Mouse (Mus musculus): ENCODE measurements at regions not wholly inside any gene's neighbourhood (a gene's known extent, or its start where the extent isn't known, plus 50 kb on each side); places are given as distances from the start of the nearest gene placed in this dataset.

DNA sequence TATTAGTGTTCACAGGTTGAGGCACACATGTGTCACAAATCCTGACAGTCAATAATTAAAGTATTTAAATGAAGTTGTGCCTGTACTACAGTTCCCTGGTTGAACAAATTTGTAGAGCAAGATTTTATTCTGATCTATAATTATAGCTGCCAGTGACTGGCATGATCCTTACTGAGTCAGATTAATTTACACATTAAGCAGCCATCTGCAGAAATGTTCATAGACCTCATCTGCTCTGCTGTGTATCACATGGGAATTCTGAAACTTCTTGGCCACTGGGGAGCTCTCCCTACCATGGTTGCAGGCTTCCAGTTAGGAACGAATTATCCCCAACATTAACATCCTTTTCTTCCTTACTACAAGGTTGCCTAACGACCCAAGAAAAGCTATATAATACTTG is 255.6 kb upstream of the Adgrl4 start:
- DNase-seq (ENCODE audit: low spot score in 2 of 2) = no peak

GRCm38 (mm10) chr3:151192092-151192491 is 245.6 kb upstream of the Adgrl4 start:
- no peak for DNase-seq (ENCODE audit: low spot score in 2 of 2)

- DNase-seq (ENCODE audit: low spot score in 2 of 2) = no peak
Measured at GRCm38 (mm10) chr3:151210978-151211377, 226.7 kb upstream of the Adgrl4 start.

DNA sequence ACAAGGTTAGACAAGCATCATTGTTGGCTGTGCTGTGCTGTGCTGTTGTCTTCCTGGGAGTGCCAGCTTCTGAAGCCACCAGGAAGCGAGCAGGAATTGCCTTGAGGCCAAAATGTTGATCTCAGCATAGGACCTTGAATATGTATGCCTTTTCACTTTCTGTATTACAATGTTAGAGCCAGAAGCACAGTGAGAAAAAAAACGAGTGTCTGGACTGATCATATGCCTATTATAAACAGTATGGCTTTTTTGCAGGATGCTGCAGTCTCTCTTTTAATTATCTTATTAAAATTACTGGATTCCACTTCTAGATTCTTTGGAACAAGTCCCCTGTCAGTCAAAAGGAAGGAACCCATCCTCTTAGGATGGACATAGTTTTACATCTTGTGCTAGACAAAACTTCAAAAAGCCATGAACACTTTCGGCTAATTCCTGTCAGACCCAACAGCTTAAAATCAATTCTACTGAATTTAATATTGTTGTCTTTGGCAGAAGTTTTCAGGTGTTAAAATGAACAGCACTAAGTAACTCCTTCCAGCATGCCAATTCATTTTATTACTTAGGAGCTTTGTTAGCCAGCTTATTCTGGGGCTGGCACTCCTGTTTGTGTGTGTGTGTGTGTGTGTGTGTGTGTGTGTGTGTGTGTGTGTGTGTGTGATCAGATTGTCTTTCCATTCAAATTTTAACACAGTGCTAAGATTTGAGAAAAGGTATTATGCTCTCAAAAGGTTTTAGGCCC is 220.8 kb upstream of the Adgrl4 start:
- no peak for DNase-seq (ENCODE audit: low spot score in 2 of 2)

DNA sequence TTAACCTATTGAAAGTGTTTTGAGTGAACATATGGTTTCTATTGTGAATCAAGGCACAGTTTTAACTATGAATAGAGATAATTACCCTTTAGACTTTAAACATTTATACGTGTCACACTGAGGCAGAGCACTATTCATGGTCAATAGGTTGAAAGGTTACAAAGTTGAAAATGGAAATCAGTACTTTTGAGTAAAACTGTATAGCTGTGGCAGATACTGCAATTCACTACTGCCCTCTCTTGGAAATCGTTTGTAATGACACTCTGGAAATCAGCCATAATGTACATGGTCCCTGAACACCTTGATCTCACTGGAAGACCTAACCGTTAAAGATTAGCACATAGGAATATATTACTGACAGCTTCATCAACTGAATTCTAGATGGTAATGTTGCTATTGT is 215.3 kb upstream of the Adgrl4 start:
- no peak for DNase-seq (ENCODE audit: low spot score in 2 of 2)

GRCm38 (mm10) chr3:151252458-151252857 is 185.2 kb upstream of the Adgrl4 start:
- DNase-seq (ENCODE audit: low spot score in 2 of 2) = no peak

GRCm38 (mm10) chr3:151262821-151263220 is 174.9 kb upstream of the Adgrl4 start:
- no peak for DNase-seq (ENCODE audit: low spot score in 2 of 2)

GRCm38 (mm10) chr3:151265658-151266057 is 172.0 kb upstream of the Adgrl4 start:
- no peak for DNase-seq (ENCODE audit: low spot score in 2 of 2)

DNA sequence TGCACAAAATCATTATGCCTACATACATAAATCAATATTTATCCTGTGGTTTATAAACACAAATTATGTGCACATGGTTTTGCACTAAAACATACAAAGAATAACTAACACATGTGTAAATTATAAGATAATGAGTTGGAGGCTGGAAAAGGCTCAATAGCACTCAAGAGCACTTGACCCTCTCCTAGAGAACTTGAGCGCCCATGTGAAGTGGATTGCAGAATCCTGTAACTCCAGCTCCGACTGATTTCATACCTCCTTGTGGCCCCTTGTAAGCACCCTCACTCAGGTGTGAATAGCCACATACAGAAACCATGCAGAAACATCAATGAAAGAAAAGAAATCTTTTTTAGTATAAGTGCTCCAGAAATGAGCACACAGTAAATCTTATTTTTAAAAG is 168.2 kb upstream of the Adgrl4 start:
- DNase-seq (ENCODE audit: low spot score in 2 of 2) = no peak

DNA sequence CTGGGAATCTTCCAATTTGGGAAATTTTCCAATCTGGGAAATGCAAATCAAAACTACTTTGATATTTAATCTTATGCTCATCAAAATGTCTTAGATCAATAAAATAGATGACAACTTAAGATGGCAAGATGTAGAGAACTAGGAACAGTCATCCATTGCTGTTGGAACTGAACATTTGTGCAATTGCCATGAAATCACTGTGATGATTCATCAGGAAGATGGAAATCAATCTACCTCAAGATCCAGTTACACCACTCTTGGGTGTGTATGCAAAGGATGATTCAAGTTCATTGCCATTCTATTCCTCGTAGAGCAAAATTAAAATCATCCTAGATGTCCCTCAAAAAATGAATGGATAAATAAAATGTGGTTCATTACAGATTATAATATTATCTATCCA is 153.9 kb upstream of the Adgrl4 start:
- no peak for DNase-seq (ENCODE audit: low spot score in 2 of 2)

GRCm38 (mm10) chr3:151293981-151294605 is 143.6 kb upstream of the Adgrl4 start:
- no peak for DNase-seq (ENCODE audit: low spot score in 2 of 2)

- DNase-seq (ENCODE audit: low spot score in 2 of 2) = no peak
Measured at GRCm38 (mm10) chr3:151294606-151295005, 143.1 kb upstream of the Adgrl4 start.

GRCm38 (mm10) chr3:151295027-151295426 is 142.7 kb upstream of the Adgrl4 start:
- no peak for DNase-seq (ENCODE audit: low spot score in 2 of 2)

- DNase-seq (ENCODE audit: low spot score in 2 of 2) = no peak
Measured at GRCm38 (mm10) chr3:151298325-151298724, 139.4 kb upstream of the Adgrl4 start.

DNA sequence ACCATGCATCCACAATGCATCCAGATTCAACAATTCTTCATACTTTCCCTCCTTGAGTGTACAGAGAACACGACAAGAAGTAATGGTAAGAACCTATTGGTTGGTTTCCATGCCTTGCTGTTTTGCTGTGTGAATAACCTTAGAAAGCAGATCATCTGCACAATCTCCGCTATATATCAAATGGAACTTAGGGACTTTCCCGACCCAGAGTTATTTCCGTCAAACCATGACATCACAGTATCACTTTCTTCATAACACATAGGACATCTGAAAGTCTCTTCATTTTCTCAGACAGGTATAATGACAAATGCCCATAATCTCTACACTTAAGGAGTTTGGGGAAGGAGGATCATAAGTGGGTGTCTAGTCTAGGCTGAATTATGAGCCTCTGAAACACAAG is 132.3 kb upstream of the Adgrl4 start:
- no peak for DNase-seq (ENCODE audit: low spot score in 2 of 2)

GRCm38 (mm10) chr3:151307975-151308374 is 129.7 kb upstream of the Adgrl4 start:
- no peak for DNase-seq (ENCODE audit: low spot score in 2 of 2)

- no peak for DNase-seq (ENCODE audit: low spot score in 2 of 2)
Measured at GRCm38 (mm10) chr3:151323835-151324234, 113.9 kb upstream of the Adgrl4 start.

- no peak for DNase-seq (ENCODE audit: low spot score in 2 of 2)
Measured at GRCm38 (mm10) chr3:151329801-151330200, 107.9 kb upstream of the Adgrl4 start.

- DNase-seq (ENCODE audit: low spot score in 2 of 2) = no peak
Measured at GRCm38 (mm10) chr3:151331906-151332305, 105.8 kb upstream of the Adgrl4 start.

- no peak for DNase-seq (ENCODE audit: low spot score in 2 of 2)
Measured at GRCm38 (mm10) chr3:151332317-151332687, 105.4 kb upstream of the Adgrl4 start.

- no peak for DNase-seq (ENCODE audit: low spot score in 2 of 2)
Measured at GRCm38 (mm10) chr3:151332688-151333452, 104.8 kb upstream of the Adgrl4 start.

DNA sequence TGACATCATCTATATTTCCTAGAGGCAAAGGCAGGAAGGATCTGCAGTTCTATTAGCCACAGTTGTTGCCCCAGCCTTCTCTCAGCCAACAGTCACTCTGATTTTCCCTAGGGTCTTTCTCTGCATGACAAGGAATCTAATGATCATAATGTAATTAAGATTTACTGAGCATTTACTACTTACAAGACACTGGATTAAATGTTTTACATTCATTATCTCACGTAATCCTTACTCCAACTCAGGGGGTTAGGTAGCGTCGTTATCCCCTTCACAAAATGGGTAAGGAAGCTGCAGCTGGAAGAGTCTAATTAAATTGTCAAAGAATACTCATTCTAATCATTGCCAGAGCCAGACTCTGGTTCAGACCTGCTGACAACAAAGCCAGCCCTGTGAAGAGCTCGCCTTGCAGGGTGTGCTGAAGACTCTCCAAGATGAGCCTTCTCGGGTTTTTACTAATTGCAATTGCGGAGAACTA is 103.8 kb upstream of the Adgrl4 start:
- no peak for DNase-seq (ENCODE audit: low spot score in 2 of 2)
